Mouse (Mus musculus): ENCODE measurements around the gene Arhgap24. TPM values are rescaled to one million over a fixed set of nuclear protein-coding genes. Genes with fewer than 3 reads are reported as not detected.
"Not testable (repeated sequence)": the region's sequence is repeated elsewhere in the genome, so short reads cannot be mapped to it uniquely, and the experiment has no call there.

Gene Arhgap24
- polyA plus RNA-seq, 1 experiment from 2014 or later, result 16.4 TPM

DNA sequence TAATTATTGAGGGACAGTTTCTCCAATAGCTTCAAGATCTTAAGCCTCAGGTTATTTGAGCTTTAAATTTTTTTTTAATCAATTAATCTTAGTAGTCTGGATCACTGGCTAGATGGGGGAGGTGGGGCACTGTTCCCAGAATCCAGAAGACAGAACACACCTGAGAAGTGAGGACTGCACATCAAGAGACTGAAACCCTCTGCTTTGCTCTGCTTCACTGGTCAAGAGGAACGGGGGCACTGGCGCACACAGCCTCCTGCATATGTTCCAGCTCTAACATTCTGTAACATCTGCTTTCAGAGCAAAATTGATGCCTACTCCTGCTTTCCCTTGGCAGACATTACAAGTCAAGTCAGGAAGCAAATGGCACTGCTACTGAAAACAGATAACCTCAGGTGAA, 439.0 kb downstream of the Arhgap24 start:
- Histone ChIP-seq H3K9me3 (replicated peaks) (no peaks in the 10 kb centered on the region), H3K27ac (no peak overlapping the region), H3K27me3 (ENCODE audit: low read depth, poor library complexity, severe bottlenecking) (no peaks in the 10 kb centered on the region), H3K4me3 (no peak overlapping the region), H3K36me3 (no peaks in the 10 kb centered on the region), H3K4me1 (no peaks in the 10 kb centered on the region)
- 81% methylated on average over 2 of the region's 2 CpGs for WGBS
- DNase-seq (ENCODE audit: low spot score), result no peak

- Histone ChIP-seq H3K4me1 (no peaks in the 10 kb centered on the region), H3K4me3 (no peak overlapping the region), H3K36me3 (no peaks in the 10 kb centered on the region), H3K27ac (no peak overlapping the region), H3K27me3 (ENCODE audit: low read depth, poor library complexity, severe bottlenecking) (no peaks in the 10 kb centered on the region), H3K9me3 (replicated peaks) (no peaks in the 10 kb centered on the region)
- no peak for DNase-seq (ENCODE audit: low spot score)
- WGBS, result 86% methylated on average over 5 of the region's 5 CpGs
Observed at GRCm38 (mm10) chr5:102926786-102927185, 445.6 kb downstream of the Arhgap24 start.

GRCm38 (mm10) chr5:102930161-102930560, 449.0 kb downstream of the Arhgap24 start:
- H3K4me1 ChIP-seq, result no peaks in the 10 kb centered on the region
- no peak overlapping the region for H3K27ac ChIP-seq
- H3K4me3 ChIP-seq, result no peak overlapping the region
- no peaks in the 10 kb centered on the region for H3K36me3 ChIP-seq
- 87% methylated on average over 6 of the region's 6 CpGs for WGBS
- H3K9me3 ChIP-seq (replicated peaks), result no peaks in the 10 kb centered on the region
- H3K27me3 ChIP-seq (ENCODE audit: low read depth, poor library complexity, severe bottlenecking), result no peaks in the 10 kb centered on the region
- no peak for DNase-seq (ENCODE audit: low spot score)

- DNase-seq (ENCODE audit: low spot score), result not testable (repeated sequence)
- WGBS, result 85% methylated on average over 17 of the region's 17 CpGs
Observed at GRCm38 (mm10) chr5:102943864-102944630, 462.9 kb downstream of the Arhgap24 start.

DNA sequence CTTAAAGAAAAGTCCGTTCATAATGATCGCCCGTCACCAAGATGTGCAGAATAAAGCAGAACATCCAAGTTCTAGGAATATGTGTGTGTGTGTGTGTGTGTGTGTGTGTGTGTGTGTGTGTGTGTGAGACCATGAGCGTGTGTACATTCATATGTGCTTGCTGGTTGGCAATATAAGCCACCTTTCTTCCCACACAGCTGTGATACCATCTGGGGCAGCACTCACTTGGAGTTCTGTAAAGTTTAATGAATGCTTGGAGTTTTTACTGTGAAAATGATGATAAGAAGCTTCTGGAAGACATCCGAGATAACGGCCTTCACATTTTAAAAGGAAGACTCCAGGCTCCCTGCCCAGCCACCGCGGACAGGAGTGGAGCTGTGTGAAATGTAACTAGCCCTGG, 465.4 kb downstream of the Arhgap24 start:
- DNase-seq (ENCODE audit: low spot score), result no peak
- no peak overlapping the region for H3K4me3 ChIP-seq
- 88% methylated on average over 8 of the region's 8 CpGs for WGBS
- H3K36me3 ChIP-seq, result no peaks in the 10 kb centered on the region
- no peak overlapping the region for H3K27ac ChIP-seq
- H3K27me3 ChIP-seq (ENCODE audit: low read depth, poor library complexity, severe bottlenecking), result no peaks in the 10 kb centered on the region
- no peaks in the 10 kb centered on the region; the same call in 1 of the 2 replicates for H3K9me3 ChIP-seq (replicated peaks)
- peaks cover 4% of the 10 kb centered on the region for H3K4me1 ChIP-seq

More at GRCm38 (mm10) chr5:102943864-102944630, 462.9 kb downstream of the Arhgap24 start:
- not testable (repeated sequence) for H3K36me3 ChIP-seq; H3K27me3 ChIP-seq (ENCODE audit: low read depth, poor library complexity, severe bottlenecking); H3K4me3 ChIP-seq; H3K4me1 ChIP-seq; H3K9me3 ChIP-seq (replicated peaks); H3K27ac ChIP-seq

DNA sequence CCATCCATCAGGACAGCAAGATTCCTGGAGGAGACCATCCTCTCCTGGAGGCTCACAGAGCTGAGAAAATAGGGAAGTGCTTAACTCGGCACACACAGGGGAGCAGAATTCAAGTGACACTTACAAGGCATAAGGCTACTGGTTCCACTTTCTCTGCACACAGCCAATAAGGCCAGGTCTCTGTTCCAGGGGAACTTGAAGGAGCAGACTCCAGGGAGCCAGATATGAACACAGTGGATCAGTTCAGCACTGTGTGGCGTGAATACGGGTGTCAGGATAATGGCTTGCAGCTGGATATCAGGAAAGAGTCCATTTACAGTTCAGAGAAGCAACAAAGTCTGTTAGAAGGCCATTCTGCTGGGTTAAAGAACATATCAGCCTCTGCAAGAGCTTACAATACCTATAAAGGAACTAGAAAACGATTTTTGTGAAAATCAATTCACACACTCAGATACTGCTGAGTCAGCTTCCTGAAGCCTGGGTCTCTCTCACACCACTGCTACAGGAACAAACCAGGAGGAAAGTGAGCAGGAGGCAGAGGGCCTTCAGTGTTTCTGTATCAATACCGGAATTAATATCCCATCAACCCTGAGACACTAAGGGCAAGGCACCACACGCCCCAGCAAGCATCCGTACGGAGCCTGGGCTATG, 466.0 kb downstream of the Arhgap24 start:
- DNase-seq (ENCODE audit: low spot score), result no peak
- WGBS, result 74% methylated on average over 8 of the region's 8 CpGs
- no peaks in the 10 kb centered on the region for H3K27me3 ChIP-seq (ENCODE audit: low read depth, poor library complexity, severe bottlenecking)
- no peaks in the 10 kb centered on the region; the same call in 1 of the 2 replicates for H3K9me3 ChIP-seq (replicated peaks)
- H3K27ac ChIP-seq, result no peak overlapping the region
- H3K4me1 ChIP-seq, result peaks cover 4% of the 10 kb centered on the region
- H3K4me3 ChIP-seq, result no peak overlapping the region
- no peaks in the 10 kb centered on the region for H3K36me3 ChIP-seq

Data from limb, embryonic 10.5 days (tissue).